Mouse (Mus musculus): ENCODE measurements around the gene Agk. TPM values are rescaled to one million over a fixed set of nuclear protein-coding genes. Genes with fewer than 3 reads are reported as not detected.

Agk gene
- total RNA-seq, 2 experiments from 2014 or later, result 65.5 to 72.8 TPM

- peak; percentile 38 for DNase-seq
- intact Hi-C loops (cut with DNase I), result no loop called here
These were observed 78.8 kb downstream of the Agk start for GRCm38 (mm10) chr6:40403640-40404285.

- intact Hi-C loops (cut with DNase I), result no loop called here
These were observed 86.1 kb downstream of the Agk start for GRCm38 (mm10) chr6:40411085-40411484.

GRCm38 (mm10) chr6:40413046-40413445 is 88.1 kb downstream of the Agk start:
- intact Hi-C loops (cut with DNase I), result no loop called here
- DNase-seq, result no peak

More at GRCm38 (mm10) chr6:40411085-40411484, 86.1 kb downstream of the Agk start:
- DNase-seq, result no peak

- no peak for DNase-seq
- intact Hi-C loops (cut with DNase I), result no loop called here
These were observed 88.6 kb downstream of the Agk start for GRCm38 (mm10) chr6:40413565-40413964.

- intact Hi-C loops (cut with DNase I), result no loop called here
- no peak for DNase-seq
These were observed 90.8 kb downstream of the Agk start for GRCm38 (mm10) chr6:40415799-40416198.

GRCm38 (mm10) chr6:40418386-40418785 is 93.4 kb downstream of the Agk start:
- intact Hi-C loops (cut with DNase I), result no loop called here
- DNase-seq, result peak; percentile 51

GRCm38 (mm10) chr6:40421099-40421498 is 96.1 kb downstream of the Agk start:
- intact Hi-C loops (cut with DNase I), result no loop called here
- DNase-seq, result no peak

- no peak for DNase-seq
- intact Hi-C loops (cut with DNase I), result no loop called here
These were observed 98.0 kb downstream of the Agk start for GRCm38 (mm10) chr6:40423013-40423412.

- intact Hi-C loops (cut with DNase I), result no loop called here
- peak; percentile 58 for DNase-seq
These were observed 98.8 kb downstream of the Agk start for GRCm38 (mm10) chr6:40423774-40424173.

- intact Hi-C loops (cut with DNase I), result no loop called here
- no peak for DNase-seq
These were observed 102.5 kb downstream of the Agk start for GRCm38 (mm10) chr6:40427441-40427840.

- no peak for DNase-seq
These were observed 103.7 kb downstream of the Agk start for GRCm38 (mm10) chr6:40428696-40429095.

GRCm38 (mm10) chr6:40429521-40429931 is 104.6 kb downstream of the Agk start:
- peak; percentile 49 for DNase-seq
- intact Hi-C loops (cut with DNase I), result no loop called here

More at GRCm38 (mm10) chr6:40428696-40429095, 103.7 kb downstream of the Agk start:
- intact Hi-C loops (cut with DNase I), result no loop called here

GRCm38 (mm10) chr6:40430251-40430650 is 105.3 kb downstream of the Agk start:
- intact Hi-C loops (cut with DNase I), result no loop called here
- DNase-seq, result no peak

GRCm38 (mm10) chr6:40430878-40431277 is 105.9 kb downstream of the Agk start:
- peak; percentile 38 for DNase-seq

GRCm38 (mm10) chr6:40431356-40431755 is 106.4 kb downstream of the Agk start:
- peak; percentile 83 for DNase-seq
- intact Hi-C loops (cut with DNase I), result no loop called here

More at GRCm38 (mm10) chr6:40430878-40431277, 105.9 kb downstream of the Agk start:
- intact Hi-C loops (cut with DNase I), result no loop called here

- no peak for DNase-seq
- intact Hi-C loops (cut with DNase I), result no loop called here
These were observed 106.8 kb downstream of the Agk start for GRCm38 (mm10) chr6:40431812-40432211.

- DNase-seq, result peak; percentile 86
- intact Hi-C loops (cut with DNase I), result no loop called here
These were observed 107.6 kb downstream of the Agk start for GRCm38 (mm10) chr6:40432346-40433275.

- no peak for DNase-seq
- intact Hi-C loops (cut with DNase I), result no loop called here
These were observed 109.7 kb downstream of the Agk start for GRCm38 (mm10) chr6:40434697-40435096.

GRCm38 (mm10) chr6:40435151-40436046 is 110.4 kb downstream of the Agk start:
- peak; percentile 67 for DNase-seq
- intact Hi-C loops (cut with DNase I), result no loop called here

GRCm38 (mm10) chr6:40436047-40436483 is 111.1 kb downstream of the Agk start, which contains the start of gene E330009J07Rik:
TSS of gene E330009J07Rik (minus strand) at chr6:40436135.
- peak; percentile 82 for DNase-seq
- intact Hi-C loops (cut with DNase I), result no loop called here
